Mouse (Mus musculus): ENCODE results near the gene Stmn3. TPM values are rescaled to one million over a fixed set of nuclear protein-coding genes. Genes with fewer than 3 reads are reported as not detected.

The Stmn3 gene
- polyA plus RNA-seq, 1 experiment = 0.15 TPM

DNA sequence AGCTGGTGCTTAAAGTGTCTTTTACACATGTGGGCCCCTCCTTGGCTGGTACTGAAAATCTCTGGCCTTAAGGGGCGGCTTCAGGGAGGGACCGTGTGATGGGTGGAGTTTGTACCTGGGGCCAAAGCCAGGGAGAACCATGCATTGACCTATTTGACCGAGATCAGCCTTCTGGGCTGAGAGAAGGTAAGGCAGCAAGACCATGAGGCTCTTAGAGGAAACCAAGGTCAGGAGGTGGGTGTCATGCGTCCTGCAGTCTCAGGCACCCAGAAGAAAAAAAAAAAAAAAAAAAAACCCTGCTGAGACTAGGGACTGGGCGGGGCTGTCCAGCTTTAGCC lies 1.3 kb downstream of the Stmn3 start:
- WGBS = 39% methylated on average over 5 of the region's 5 CpGs
- Histone ChIP-seq H3K4me3 (ENCODE audit: control insufficient read depth, insufficient read depth, low read length) (no peak overlapping the region), H3K36me3 (ENCODE audit: control insufficient read depth, insufficient read depth, low read length) (no peaks in the 10 kb centered on the region), H3K4me1 (replicated peaks; ENCODE audit: control insufficient read depth, insufficient read depth, low read length) (no peaks in the 10 kb centered on the region), H3K27ac (ENCODE audit: control insufficient read depth, insufficient read depth, low read length) (no peak overlapping the region), H3K27me3 (ENCODE audit: control insufficient read depth, insufficient read depth, low read length) (peaks cover 18% of the 10 kb centered on the region; the same call in 1 of the 2 replicates)
- DNase-seq = no peak
- TF ChIP-seq CTCF (IDR thresholded peaks at IDR 0.05; ENCODE audit: borderline replicate concordance, control insufficient read depth, extremely low read depth, insufficient read depth, low read length, poor library complexity) (no peak), POLR2A (IDR thresholded peaks at IDR 0.05; ENCODE audit: control insufficient read depth, extremely low read depth, insufficient read depth, low read length, poor library complexity) (no peak)

GRCm38 (mm10) chr2:181312435-181312834 lies 1.9 kb downstream of the Stmn3 start:
- no peak for DNase-seq
- Histone ChIP-seq H3K27me3 (ENCODE audit: control insufficient read depth, insufficient read depth, low read length) (peaks cover 18% of the 10 kb centered on the region; the same call in 1 of the 2 replicates), H3K4me3 (ENCODE audit: control insufficient read depth, insufficient read depth, low read length) (no peak overlapping the region), H3K4me1 (replicated peaks; ENCODE audit: control insufficient read depth, insufficient read depth, low read length) (no peaks in the 10 kb centered on the region), H3K36me3 (ENCODE audit: control insufficient read depth, insufficient read depth, low read length) (no peaks in the 10 kb centered on the region), H3K27ac (ENCODE audit: control insufficient read depth, insufficient read depth, low read length) (no peak overlapping the region)
- 86% methylated on average over 3 of the region's 3 CpGs for WGBS
- TF ChIP-seq CTCF (IDR thresholded peaks at IDR 0.05; ENCODE audit: borderline replicate concordance, control insufficient read depth, extremely low read depth, insufficient read depth, low read length, poor library complexity) (no peak), POLR2A (IDR thresholded peaks at IDR 0.05; ENCODE audit: control insufficient read depth, extremely low read depth, insufficient read depth, low read length, poor library complexity) (no peak)

GRCm38 (mm10) chr2:181307144-181307804 lies 7.0 kb downstream of the Stmn3 start:
- TF ChIP-seq CTCF (IDR thresholded peaks at IDR 0.05; ENCODE audit: borderline replicate concordance, control insufficient read depth, extremely low read depth, insufficient read depth, low read length, poor library complexity) (peak; percentile 62; the same call in 1 of the 2 replicates), POLR2A (IDR thresholded peaks at IDR 0.05; ENCODE audit: control insufficient read depth, extremely low read depth, insufficient read depth, low read length, poor library complexity) (no peak)
- Histone ChIP-seq H3K36me3 (ENCODE audit: control insufficient read depth, insufficient read depth, low read length) (no peaks in the 10 kb centered on the region), H3K27ac (ENCODE audit: control insufficient read depth, insufficient read depth, low read length) (no peak overlapping the region), H3K27me3 (ENCODE audit: control insufficient read depth, insufficient read depth, low read length) (peaks cover under 1% of the 10 kb centered on the region; the same call in 1 of the 2 replicates), H3K4me3 (ENCODE audit: control insufficient read depth, insufficient read depth, low read length) (no peak overlapping the region), H3K4me1 (replicated peaks; ENCODE audit: control insufficient read depth, insufficient read depth, low read length) (no peaks in the 10 kb centered on the region)
- 37% methylated on average over 30 of the region's 30 CpGs for WGBS
- DNase-seq = peak; percentile 67

GRCm38 (mm10) chr2:181304944-181305343 lies 9.4 kb downstream of the Stmn3 start:
- 68% methylated on average over 1 of the region's 1 CpGs for WGBS
- no peaks in the 10 kb centered on the region for H3K4me1 ChIP-seq (replicated peaks; ENCODE audit: control insufficient read depth, insufficient read depth, low read length)
- no peaks in the 10 kb centered on the region for H3K27me3 ChIP-seq (ENCODE audit: control insufficient read depth, insufficient read depth, low read length)
- H3K27ac ChIP-seq (ENCODE audit: control insufficient read depth, insufficient read depth, low read length) = no peak overlapping the region
- no peak overlapping the region for H3K4me3 ChIP-seq (ENCODE audit: control insufficient read depth, insufficient read depth, low read length)
- no peak for DNase-seq
- TF ChIP-seq POLR2A (IDR thresholded peaks at IDR 0.05; ENCODE audit: control insufficient read depth, extremely low read depth, insufficient read depth, low read length, poor library complexity) = no peak
- no peak for TF ChIP-seq CTCF (IDR thresholded peaks at IDR 0.05; ENCODE audit: borderline replicate concordance, control insufficient read depth, extremely low read depth, insufficient read depth, low read length, poor library complexity)
- no peaks in the 10 kb centered on the region for H3K36me3 ChIP-seq (ENCODE audit: control insufficient read depth, insufficient read depth, low read length)

DNA sequence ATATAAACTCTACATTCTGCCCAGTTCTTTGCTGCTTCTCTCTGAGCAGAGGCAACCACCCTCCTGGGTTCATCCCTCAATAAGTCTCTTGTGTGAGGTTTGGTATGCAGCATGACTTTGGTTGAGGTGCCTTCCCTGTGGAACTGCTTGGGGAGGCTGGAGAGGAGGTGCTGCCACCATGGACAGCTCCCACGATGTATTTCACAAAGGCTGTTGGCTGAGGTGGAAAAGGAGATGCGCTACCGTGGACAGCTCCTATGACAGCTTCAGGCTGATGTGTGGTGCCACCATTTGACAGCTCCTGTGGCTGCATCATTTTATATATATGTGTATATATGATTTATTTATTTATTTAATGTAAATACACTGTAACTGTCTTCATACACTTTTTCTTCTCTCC lies 12.3 kb downstream of the Stmn3 start:
- DNase-seq = no peak
- no peak for TF ChIP-seq POLR2A (IDR thresholded peaks at IDR 0.05; ENCODE audit: control insufficient read depth, extremely low read depth, insufficient read depth, low read length, poor library complexity)
- TF ChIP-seq CTCF (IDR thresholded peaks at IDR 0.05; ENCODE audit: borderline replicate concordance, control insufficient read depth, extremely low read depth, insufficient read depth, low read length, poor library complexity) = no peak
- WGBS = 68% methylated on average over 3 of the region's 3 CpGs
- Histone ChIP-seq H3K27ac (ENCODE audit: control insufficient read depth, insufficient read depth, low read length) (no peak overlapping the region), H3K27me3 (ENCODE audit: control insufficient read depth, insufficient read depth, low read length) (no peaks in the 10 kb centered on the region), H3K36me3 (ENCODE audit: control insufficient read depth, insufficient read depth, low read length) (no peaks in the 10 kb centered on the region), H3K4me3 (ENCODE audit: control insufficient read depth, insufficient read depth, low read length) (no peak overlapping the region), H3K4me1 (replicated peaks; ENCODE audit: control insufficient read depth, insufficient read depth, low read length) (no peaks in the 10 kb centered on the region)

GRCm38 (mm10) chr2:181290937-181291336 lies 23.4 kb downstream of the Stmn3 start:
- no peaks in the 10 kb centered on the region for H3K27me3 ChIP-seq (ENCODE audit: control insufficient read depth, insufficient read depth, low read length)
- no peak for DNase-seq
- H3K27ac ChIP-seq (ENCODE audit: control insufficient read depth, insufficient read depth, low read length) = no peak overlapping the region
- H3K4me1 ChIP-seq (replicated peaks; ENCODE audit: control insufficient read depth, insufficient read depth, low read length) = 0 out of 2 replicates have a peak, but pooled peaks cover 2% of the 10 kb centered on the region
- no peak overlapping the region for H3K4me3 ChIP-seq (ENCODE audit: control insufficient read depth, insufficient read depth, low read length)
- WGBS = 48% methylated on average over 1 of the region's 1 CpGs
- no peak for TF ChIP-seq CTCF (IDR thresholded peaks at IDR 0.05; ENCODE audit: borderline replicate concordance, control insufficient read depth, extremely low read depth, insufficient read depth, low read length, poor library complexity)
- TF ChIP-seq POLR2A (IDR thresholded peaks at IDR 0.05; ENCODE audit: control insufficient read depth, extremely low read depth, insufficient read depth, low read length, poor library complexity) = no peak
- H3K36me3 ChIP-seq (ENCODE audit: control insufficient read depth, insufficient read depth, low read length) = no peaks in the 10 kb centered on the region

Data from thymus, adult 2 months (tissue).